Mouse (Mus musculus) forebrain, embryonic 11.5 days (tissue): ENCODE results near the gene Kcnj6. TPM values are rescaled to one million over a fixed set of nuclear protein-coding genes. Genes with fewer than 3 reads are reported as not detected.
A peak's percentile ranks its signal among the peaks of the same experiment; 100 is the strongest.
"Not testable (repeated sequence)": the region's sequence is repeated elsewhere in the genome, so short reads cannot be mapped to it uniquely, and the experiment has no call there.

Source experiments
- ATAC-seq: fragments of 200-750 bp; cut with Nextera tagmentation; replicated peaks from 2 replicates; pipeline ENCODE4 v1.8.0; 2017; ENCODE audit warnings: moderate TSS enrichment; ENCODE audit not compliant: low FRiP score
- DNase-seq: peaks from one replicate; pipeline ENCODE4 v3.0.0-alpha.2; 2017; ENCODE audit warnings: low spot score
- H3K27ac ChIP-seq: fragments of 300-500 bp; sonication (generic); 2 replicates; pipeline ENCODE4 v1.5.1; 2014; ENCODE audit warnings: low read depth, low read length
- H3K27me3 ChIP-seq: fragments of 300-500 bp; sonication (generic); 2 replicates; pipeline ENCODE4 v1.6.1; 2014; ENCODE audit warnings: mild to moderate bottlenecking, low read length, mixed read lengths; ENCODE audit not compliant: control insufficient read depth, insufficient read depth
- H3K36me3 ChIP-seq: fragments of 300-500 bp; sonication (generic); 2 replicates; pipeline ENCODE4 v1.6.1; 2014; ENCODE audit warnings: mild to moderate bottlenecking, low read length, moderate library complexity, mixed read lengths; ENCODE audit not compliant: control insufficient read depth, insufficient read depth
- H3K4me1 ChIP-seq: fragments of 300-500 bp; sonication (generic); replicated peaks from 2 replicates; pipeline ENCODE4 v1.6.1; 2014; ENCODE audit warnings: low read length, mixed read lengths; ENCODE audit not compliant: control insufficient read depth, insufficient read depth
- H3K4me2 ChIP-seq: fragments of 300-500 bp; sonication (generic); 2 replicates; pipeline ENCODE4 v1.6.1; 2014; ENCODE audit warnings: low read depth, mild to moderate bottlenecking, low read length, moderate library complexity, mixed read lengths; ENCODE audit not compliant: severe bottlenecking
- H3K4me3 ChIP-seq: fragments of 300-500 bp; sonication (generic); 2 replicates; pipeline ENCODE4 v1.5.1; 2014; ENCODE audit warnings: low read depth, low read length
- H3K9ac ChIP-seq: fragments of 300-500 bp; sonication (generic); 2 replicates; pipeline ENCODE4 v1.6.1; 2014; ENCODE audit warnings: low read length
- H3K9me3 ChIP-seq: fragments of 300-500 bp; sonication (generic); 2 replicates; pipeline ENCODE4 v1.6.1; 2016; ENCODE audit warnings: low read length, mixed read lengths; ENCODE audit not compliant: control insufficient read depth
- WGBS: fragments of 180-500 bp; shearing (Covaris S2); extraction: QIAGEN DNeasy Blood & Tissue Kit; methylation state at CpG from one replicate; pipeline ENCODE4 v1.1.7; 2014; 5-methylcytosine and 5-hydroxymethylcytosine counted together
- polyA plus RNA-seq: library from polyadenylated mRNA; unstranded; fragments of >200 nt; fragmentation: Nextera tagmentation; extraction: Ambion mirVana; gene quantifications from 2 replicates; pipeline ENCODE4 v1.2.1, GENCODE M21; 2014

The Kcnj6 gene
- polyA plus RNA-seq, 1 experiment from 2014 or later, result 0.27 TPM

DNA sequence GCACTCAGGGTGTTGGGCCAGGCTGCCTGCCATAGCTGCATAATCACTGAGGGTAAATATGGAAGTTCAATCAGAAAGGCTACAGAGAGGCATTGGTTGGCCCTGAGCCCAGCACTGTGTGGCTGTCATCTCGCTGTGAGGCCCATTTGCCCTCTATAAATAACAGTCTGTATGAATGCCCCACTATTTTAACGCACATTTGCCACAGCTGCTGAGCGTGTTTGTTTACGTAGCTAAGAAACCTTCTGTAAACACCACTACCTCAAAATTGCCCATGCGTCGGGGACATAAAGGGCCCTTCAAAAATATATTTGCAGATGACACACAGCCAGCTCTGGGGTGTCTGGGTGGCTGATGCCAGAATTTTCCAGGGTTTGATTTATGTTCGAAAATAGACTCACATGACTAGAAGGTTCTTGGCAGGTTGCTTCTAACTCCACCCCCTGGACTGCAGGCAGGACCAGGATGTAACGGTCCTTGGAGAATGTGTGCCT, 170.4 kb downstream of the Kcnj6 start:
- H3K4me1 ChIP-seq, result no peaks in the 10 kb centered on the region
- H3K9me3 ChIP-seq, result no peaks in the 10 kb centered on the region
- WGBS, result 90% methylated on average over 8 of the region's 8 CpGs
- no peak overlapping the region for H3K27ac ChIP-seq
- H3K27me3 ChIP-seq, result no peaks in the 10 kb centered on the region
- DNase-seq (no peak), ATAC-seq (no peak)
- no peaks in the 10 kb centered on the region for H3K36me3 ChIP-seq
- no peak overlapping the region for H3K4me3 ChIP-seq
- H3K9ac ChIP-seq, result no peak overlapping the region
- H3K4me2 ChIP-seq, result no peak overlapping the region

- Histone ChIP-seq H3K27me3 (no peaks in the 10 kb centered on the region), H3K4me3 (no peak overlapping the region), H3K4me1 (no peaks in the 10 kb centered on the region), H3K9ac (no peak overlapping the region), H3K4me2 (no peak overlapping the region), H3K36me3 (no peaks in the 10 kb centered on the region), H3K9me3 (no peaks in the 10 kb centered on the region), H3K27ac (no peak overlapping the region)
- WGBS, result 83% methylated on average over 6 of the region's 6 CpGs
- ATAC-seq (no peak), DNase-seq (no peak)
These were observed 172.2 kb downstream of the Kcnj6 start for GRCm38 (mm10) chr16:94825274-94825673.

- Histone ChIP-seq H3K36me3 (no peaks in the 10 kb centered on the region), H3K4me3 (no peak overlapping the region), H3K27ac (no peak overlapping the region), H3K4me1 (no peaks in the 10 kb centered on the region), H3K9me3 (no peaks in the 10 kb centered on the region), H3K27me3 (no peaks in the 10 kb centered on the region), H3K4me2 (no peak overlapping the region), H3K9ac (no peak overlapping the region)
- DNase-seq (no peak), ATAC-seq (no peak)
- 81% methylated on average over 5 of the region's 5 CpGs for WGBS
These were observed 174.9 kb downstream of the Kcnj6 start for GRCm38 (mm10) chr16:94822611-94823010.

DNA sequence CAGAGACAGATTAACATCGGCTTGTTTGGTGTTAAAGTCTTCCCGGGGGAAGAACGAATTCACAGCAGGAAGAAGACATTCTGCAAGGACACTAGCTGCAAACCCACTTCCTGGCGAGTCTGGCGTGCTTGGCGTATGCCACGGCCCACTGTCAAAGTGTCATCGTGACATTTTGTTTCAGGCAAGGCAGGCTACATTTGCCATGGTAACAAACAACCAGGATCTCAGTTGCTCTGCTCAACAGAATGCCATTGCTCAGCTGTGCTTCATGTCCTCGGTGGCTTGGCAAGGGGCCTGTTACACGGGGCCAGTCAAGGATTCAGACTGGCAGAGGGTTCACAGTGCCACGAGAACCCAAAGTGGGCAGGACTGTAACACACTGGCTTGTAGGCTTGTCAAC, 175.9 kb downstream of the Kcnj6 start:
- WGBS, result 90% methylated on average over 11 of the region's 11 CpGs
- Histone ChIP-seq H3K27ac (no peak overlapping the region), H3K9ac (no peak overlapping the region), H3K27me3 (no peaks in the 10 kb centered on the region), H3K4me1 (no peaks in the 10 kb centered on the region), H3K9me3 (no peaks in the 10 kb centered on the region), H3K36me3 (no peaks in the 10 kb centered on the region), H3K4me2 (no peak overlapping the region), H3K4me3 (no peak overlapping the region)
- ATAC-seq (no peak), DNase-seq (no peak)

GRCm38 (mm10) chr16:94816391-94816790, 181.1 kb downstream of the Kcnj6 start:
- WGBS, result 31% methylated on average over 6 of the region's 6 CpGs
- no peak overlapping the region for H3K9ac ChIP-seq
- H3K9me3 ChIP-seq, result peaks cover 4% of the 10 kb centered on the region
- ATAC-seq (0 out of 2 replicates have a peak, but pooled peaks have one; percentile 36), DNase-seq (peak; percentile 56)
- H3K4me1 ChIP-seq, result no peaks in the 10 kb centered on the region
- H3K27me3 ChIP-seq, result no peaks in the 10 kb centered on the region
- H3K36me3 ChIP-seq, result peaks cover 2% of the 10 kb centered on the region; the same call in 1 of the 2 replicates
- H3K4me3 ChIP-seq, result no peak overlapping the region
- H3K4me2 ChIP-seq, result no peak overlapping the region
- H3K27ac ChIP-seq, result no peak overlapping the region

DNA sequence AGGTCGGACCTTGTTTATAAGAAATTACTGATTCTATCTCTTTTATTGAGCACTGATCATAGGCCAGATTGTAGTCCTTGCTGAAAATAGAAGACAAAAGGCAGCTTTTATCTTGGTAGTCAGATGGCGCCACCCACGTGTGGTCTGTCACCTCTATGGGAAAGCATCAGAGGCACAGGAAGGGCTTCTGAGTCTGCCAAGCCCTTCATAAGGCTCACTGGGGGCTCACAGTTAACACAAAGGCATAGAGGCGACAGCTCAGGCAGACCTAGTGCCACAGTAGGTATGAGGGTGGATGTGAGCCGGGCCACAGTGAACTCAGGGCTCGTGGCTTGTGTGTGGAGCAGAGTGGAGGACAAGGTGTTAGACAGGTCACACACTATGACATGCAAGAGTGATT, 181.6 kb downstream of the Kcnj6 start:
- H3K9me3 ChIP-seq, result peaks cover 4% of the 10 kb centered on the region
- no peak for DNase-seq
- H3K4me1 ChIP-seq, result no peaks in the 10 kb centered on the region
- no peaks in the 10 kb centered on the region for H3K27me3 ChIP-seq
- H3K4me3 ChIP-seq, result no peak overlapping the region
- no peak overlapping the region for H3K9ac ChIP-seq
- WGBS, result 81% methylated on average over 6 of the region's 6 CpGs
- H3K4me2 ChIP-seq, result no peak overlapping the region
- no peak for ATAC-seq
- peaks cover 2% of the 10 kb centered on the region; the same call in 1 of the 2 replicates for H3K36me3 ChIP-seq
- no peak overlapping the region for H3K27ac ChIP-seq

DNA sequence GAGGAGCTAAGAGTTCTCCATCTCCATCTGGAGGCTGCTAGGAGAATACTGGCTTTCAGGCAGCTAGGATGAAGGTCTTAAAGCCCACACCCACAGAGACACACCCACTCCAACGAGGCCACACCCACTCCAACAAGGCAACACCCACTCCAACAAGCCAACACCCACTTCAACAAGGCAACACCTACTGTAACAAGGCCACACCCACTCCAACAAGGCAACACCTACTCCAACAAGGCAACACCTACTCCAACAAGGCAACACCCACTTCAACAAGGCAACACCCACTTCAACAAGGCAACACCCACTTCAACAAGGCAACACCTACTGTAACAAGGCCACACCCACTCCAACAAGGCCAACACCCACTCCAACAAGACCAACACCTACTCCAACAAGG, 188.2 kb downstream of the Kcnj6 start:
- ATAC-seq, H3K4me3 ChIP-seq: not testable (repeated sequence)

DNA sequence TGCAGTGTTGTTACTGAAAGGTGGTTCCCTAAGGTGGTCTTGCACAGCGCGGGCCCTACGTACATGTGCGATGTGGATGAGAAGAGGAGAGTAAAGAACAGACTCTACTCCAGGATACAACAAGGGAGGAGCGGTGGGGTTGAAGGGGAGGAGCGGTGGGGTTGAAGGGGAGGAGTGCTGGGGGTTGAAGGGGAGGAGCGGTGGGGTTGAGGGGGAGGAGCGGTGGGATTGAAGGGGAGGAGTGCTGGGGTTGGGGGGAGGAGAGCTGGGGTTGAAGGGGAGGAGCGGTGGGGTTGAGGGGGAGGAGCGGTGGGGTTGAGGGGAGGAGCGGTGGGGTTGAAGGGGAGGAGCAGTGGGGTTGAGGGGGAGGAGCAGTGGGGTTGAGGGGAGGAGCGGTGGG, 199.3 kb downstream of the Kcnj6 start:
- Histone ChIP-seq H3K36me3 (no peaks in the 10 kb centered on the region), H3K9me3 (no peaks in the 10 kb centered on the region), H3K4me3 (no peak overlapping the region), H3K4me2 (no peak overlapping the region), H3K27me3 (no peaks in the 10 kb centered on the region), H3K4me1 (no peaks in the 10 kb centered on the region), H3K9ac (no peak overlapping the region), H3K27ac (no peak overlapping the region)
- DNase-seq, result no peak
- no peak for ATAC-seq
- 84% methylated on average over 12 of the region's 12 CpGs for whole genome bisulfite sequencing

More for the DNA sequence above, 188.2 kb downstream of the Kcnj6 start:
- H3K27ac ChIP-seq, H3K4me2 ChIP-seq, H3K9ac ChIP-seq, H3K36me3 ChIP-seq, H3K9me3 ChIP-seq, DNase-seq, H3K4me1 ChIP-seq, H3K27me3 ChIP-seq: not testable (repeated sequence)
- WGBS, result 14% methylated on average over 1 of the region's 1 CpGs

DNA sequence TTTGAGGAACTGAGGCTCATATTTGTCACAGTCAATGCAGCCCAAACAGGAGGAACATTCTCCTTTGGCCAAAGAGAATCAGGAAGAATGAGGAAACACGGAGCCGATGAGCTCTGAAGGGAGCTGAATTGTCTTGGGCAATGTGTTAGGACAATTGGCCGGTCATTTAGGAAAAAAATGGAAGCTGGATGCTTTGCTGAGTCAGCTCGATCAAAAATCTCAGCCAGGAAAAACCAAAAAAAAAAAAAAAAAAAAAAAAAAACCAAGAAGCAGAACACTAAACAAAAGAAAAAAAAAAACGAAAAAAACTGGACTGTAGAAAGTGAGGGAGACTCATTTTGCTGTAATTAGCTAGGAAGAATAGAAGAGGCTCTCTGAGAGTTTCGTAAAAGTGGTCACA, 200.1 kb downstream of the Kcnj6 start:
- Histone ChIP-seq H3K4me2 (no peak overlapping the region), H3K4me1 (no peaks in the 10 kb centered on the region), H3K36me3 (no peaks in the 10 kb centered on the region), H3K9ac (no peak overlapping the region), H3K4me3 (no peak overlapping the region), H3K9me3 (no peaks in the 10 kb centered on the region), H3K27ac (no peak overlapping the region), H3K27me3 (no peaks in the 10 kb centered on the region)
- 85% methylated on average over 6 of the region's 6 CpGs for WGBS
- ATAC-seq, result no peak
- DNase-seq, result no peak
